Mouse (Mus musculus): ENCODE results near the gene Asb8.

DNA sequence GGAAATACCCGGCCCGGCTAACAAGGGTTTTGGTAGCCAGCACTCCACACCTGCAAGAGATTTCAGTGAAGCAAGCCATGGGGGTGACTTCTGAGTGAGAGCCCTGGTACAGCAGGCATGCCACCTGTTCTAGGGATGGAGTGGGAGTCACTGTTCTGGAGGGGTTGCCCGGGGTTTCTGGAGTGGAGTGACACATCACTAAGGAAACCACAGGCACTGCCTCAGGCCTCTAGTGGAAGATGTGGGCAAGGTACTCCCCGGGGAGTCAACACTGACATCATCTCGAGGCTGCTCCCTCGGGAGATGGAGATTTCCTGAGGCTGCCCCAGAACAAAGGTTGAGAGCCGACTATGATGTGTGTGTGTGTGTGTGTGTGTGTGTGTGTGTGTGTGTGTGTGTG is 4.9 kb upstream of the Asb8 start:
- TF ChIP-seq CTCF (conservative IDR thresholded peaks at IDR 0.05; ENCODE audit: low read length) (no peak), POU5F1 (IDR thresholded peaks at IDR 0.05; ENCODE audit: borderline replicate concordance, low read length) (no peak), NANOG (IDR thresholded peaks at IDR 0.05; ENCODE audit: borderline replicate concordance, low read length) (no peak)
